In genomic region chr4:102988526-102988925, GRCm38 (mm10) we compare ENCODE assay signal across 28 mouse cellular contexts. TPM values are rescaled to one million over a fixed set of nuclear protein-coding genes. Genes with fewer than 3 reads are reported as not detected.
DNase-seq lines count a peak whose midpoint lies in the region; ATAC-seq and TF ChIP-seq lines count a peak whose summit lies in the region.
"Had no signal": no experiment of that assay in that cellular context is flagged by ENCODE, and none has a peak within 500 bp of the region (broad histone marks: within the 10 kb centered on the region; RNA-seq: fewer than 3 reads in every experiment).

No protein-coding gene starts in this region.

- H3K9ac ChIP-seq in intestine, embryonic 14.5 days (ENCODE audit: low read length): no peak overlapping the region
- no peak overlapping the region for H3K9ac ChIP-seq in intestine, postnatal 0 days (ENCODE audit: low read depth, low read length)
- H3K9ac ChIP-seq: forebrain, embryonic 13.5 days; heart, embryonic 13.5 days; hindbrain, embryonic 14.5 days had no signal

- intact Hi-C loops in heart, postnatal 10 days (cut with DNase I): loop anchor here (5.0 kb wide), 1 partner anchor 359 kb away; no protein-coding TSS in a partner anchor

- no peaks in the 10 kb centered on the region for H3K27me3 ChIP-seq in intestine, embryonic 14.5 days (replicated peaks; ENCODE audit: control insufficient read depth, insufficient read depth, low read length)
- no peaks in the 10 kb centered on the region for H3K27me3 ChIP-seq in intestine, postnatal 0 days (replicated peaks; ENCODE audit: control insufficient read depth, insufficient read depth, low read length)
- H3K27me3 ChIP-seq: forebrain, embryonic 13.5 days; heart, embryonic 13.5 days had no signal

- no peak overlapping the region for H3K4me2 ChIP-seq in intestine, embryonic 14.5 days (ENCODE audit: low read length)
- no peak overlapping the region for H3K4me2 ChIP-seq in intestine, postnatal 0 days (replicated peaks; ENCODE audit: low read depth)
- H3K4me2 ChIP-seq: forebrain, embryonic 13.5 days; heart, embryonic 13.5 days; hindbrain, embryonic 14.5 days had no signal

- no peaks in the 10 kb centered on the region for H3K36me3 ChIP-seq in intestine, embryonic 14.5 days (ENCODE audit: control insufficient read depth, insufficient read depth, low read length)
- no peaks in the 10 kb centered on the region for H3K36me3 ChIP-seq in intestine, postnatal 0 days (ENCODE audit: control insufficient read depth, insufficient read depth)
- H3K36me3 ChIP-seq: forebrain, embryonic 10.5 days; heart, embryonic 10.5 days; heart, embryonic 13.5 days had no signal

- no peak overlapping the region for H3K27ac ChIP-seq in intestine, embryonic 14.5 days (ENCODE audit: low read depth)
- no peak overlapping the region for H3K27ac ChIP-seq in intestine, postnatal 0 days (ENCODE audit: low read depth, low read length)
- H3K27ac ChIP-seq: forebrain, embryonic 10.5 days; forebrain, embryonic 13.5 days; heart, embryonic 10.5 days; heart, embryonic 13.5 days; hindbrain, embryonic 14.5 days had no signal

- H3K4me1 ChIP-seq in intestine, embryonic 14.5 days (replicated peaks; ENCODE audit: control insufficient read depth, insufficient read depth, low read length): no peaks in the 10 kb centered on the region
- no peaks in the 10 kb centered on the region for H3K4me1 ChIP-seq in intestine, postnatal 0 days (replicated peaks; ENCODE audit: control insufficient read depth, insufficient read depth, low read length)
- H3K4me1 ChIP-seq: forebrain, embryonic 13.5 days; heart, embryonic 13.5 days had no signal

- no peak for ATAC-seq in intestine, embryonic 14.5 days (replicated peaks; ENCODE audit: low FRiP score, low TSS enrichment, low read depth)
- no peak for ATAC-seq in intestine, postnatal 0 days
- ATAC-seq: forebrain, embryonic 13.5 days; forebrain, embryonic 16.5 days had no signal

- no peaks in the 10 kb centered on the region for H3K9me3 ChIP-seq in intestine, embryonic 14.5 days (ENCODE audit: control insufficient read depth, low read length)
- H3K9me3 ChIP-seq in intestine, postnatal 0 days (ENCODE audit: control insufficient read depth): no peaks in the 10 kb centered on the region
- H3K9me3 ChIP-seq: forebrain, embryonic 10.5 days; forebrain, embryonic 13.5 days; heart, embryonic 10.5 days; heart, embryonic 13.5 days had no signal

- DNase-seq in heart, adult 11 months: peak; percentile 64
- no peak for DNase-seq in heart, postnatal 10 days
- peak; percentile 44 for DNase-seq in intestine, embryonic 14.5 days (ENCODE audit: low spot score)
- DNase-seq in thymus, postnatal 14 days: peak; percentile 67
- DNase-seq in thymus, postnatal 4 days: peak; percentile 62
- DNase-seq in left cerebral cortex, adult 11 months (ENCODE audit: low spot score): no peak
- no peak for DNase-seq in ovary, postnatal 14 days (ENCODE audit: low spot score)
- DNase-seq: adrenal gland, adult 8-10 months; adrenal gland, postnatal 25 days; cerebellum, adult 11-12 months; cerebellum, adult 8-10 months; cerebellum, postnatal 10 days; gastrocnemius, postnatal 10 days; gastrocnemius, postnatal 36 days; heart, postnatal 14 days; heart, postnatal 4 days had no signal

- TF ChIP-seq CTCF in intestine, postnatal 0 days (IDR thresholded peaks at IDR 0.05; ENCODE audit: low read depth): no peak

- WGBS in intestine, embryonic 14.5 days: 74% methylated on average over 6 of the region's 6 CpGs
- 71% methylated on average over 6 of the region's 6 CpGs for WGBS in intestine, postnatal 0 days

- H3K4me3 ChIP-seq in intestine, embryonic 14.5 days (ENCODE audit: low read depth, low read length): no peak overlapping the region
- H3K4me3 ChIP-seq in intestine, postnatal 0 days (ENCODE audit: low read depth, low read length): no peak overlapping the region
- H3K4me3 ChIP-seq: forebrain, embryonic 10.5 days; forebrain, embryonic 13.5 days; heart, embryonic 10.5 days; heart, embryonic 13.5 days had no signal

RNA-seq across cellular contexts. Expression of gene Tctex1d1, which starts 10.1 kb away (rescaled TPM):
- under 1 TPM in 1 of 2 experiments, not detected in 1; 0.41 TPM for total RNA-seq in heart, postnatal 10 days (2021)
- 0.47 and 0.67 TPM in 2 replicates for polyA plus RNA-seq in intestine, embryonic 14.5 days (2014; fragmentation: Nextera tagmentation; extraction: Ambion mirVana)
- polyA plus RNA-seq in intestine, postnatal 0 days (2015; fragmentation: Nextera tagmentation; extraction: Ambion mirVana): 0.47 and 0.89 TPM in 2 replicates
- total RNA-seq: adrenal gland, adult 8-10 months; adrenal gland, postnatal 25 days; ES-E14; gastrocnemius, adult 18-20 months; gastrocnemius, postnatal 10 days; heart, postnatal 4 days had no signal

RNA-seq across cellular contexts. Expression of gene Insl5, which starts 38.1 kb away (rescaled TPM):
- not detected for total RNA-seq in heart, postnatal 10 days (2021)
- polyA plus RNA-seq in intestine, embryonic 14.5 days (2014; fragmentation: Nextera tagmentation; extraction: Ambion mirVana): not detected in 2 replicates
- 14.0 and 18.0 TPM in 2 replicates for polyA plus RNA-seq in intestine, postnatal 0 days (2015; fragmentation: Nextera tagmentation; extraction: Ambion mirVana)
- total RNA-seq: adrenal gland, adult 8-10 months; adrenal gland, postnatal 25 days; ES-E14; gastrocnemius, adult 18-20 months; gastrocnemius, postnatal 10 days; gastrocnemius, postnatal 36 days; granulocyte monocyte progenitor cell, adult 5-6 weeks; heart, postnatal 14 days; heart, postnatal 4 days had no signal
- polyA plus RNA-seq: activated CD4-positive, CD25-positive, alpha-beta regulatory T cell, adult 4 months; embryonic facial prominence, embryonic 14.5 days; forebrain, embryonic 10.5 days; heart, embryonic 10.5 days had no signal

Comparison
In these comparisons a context has a peak if more than half of its experiments do, and no peak if none do; other contexts are left out.
1. DNase-seq: peak in heart, adult 11 months (single experiment), intestine, embryonic 14.5 days (single experiment), thymus, postnatal 14 days (single experiment) and thymus, postnatal 4 days (single experiment); none in heart, postnatal 10 days (0 of 2), left cerebral cortex, adult 11 months (single experiment) and ovary, postnatal 14 days (single experiment).
2. RNA of gene Insl5, which starts 38.1 kb away (polyA plus RNA-seq): 14.0 to 18.0 TPM in intestine, postnatal 0 days; not detected in intestine, embryonic 14.5 days; every median in the first group is over 10 times any median in the second.